Mouse (Mus musculus) kidney, adult 11 months (tissue): Measurements from ENCODE around the gene Cpn2.
A peak's percentile ranks its signal among the peaks of the same experiment; 100 is the strongest.

Experiments used
- DNase-seq: peaks from one replicate; pipeline ENCODE4 v3.0.0; 2022

Gene Cpn2

GRCm38 (mm10) chr16:30235577-30235976 lies 31.7 kb downstream of the Cpn2 start:
- DNase-seq, result no peak

- DNase-seq, result no peak
These were observed 32.4 kb downstream of the Cpn2 start for GRCm38 (mm10) chr16:30234636-30235546.

DNA sequence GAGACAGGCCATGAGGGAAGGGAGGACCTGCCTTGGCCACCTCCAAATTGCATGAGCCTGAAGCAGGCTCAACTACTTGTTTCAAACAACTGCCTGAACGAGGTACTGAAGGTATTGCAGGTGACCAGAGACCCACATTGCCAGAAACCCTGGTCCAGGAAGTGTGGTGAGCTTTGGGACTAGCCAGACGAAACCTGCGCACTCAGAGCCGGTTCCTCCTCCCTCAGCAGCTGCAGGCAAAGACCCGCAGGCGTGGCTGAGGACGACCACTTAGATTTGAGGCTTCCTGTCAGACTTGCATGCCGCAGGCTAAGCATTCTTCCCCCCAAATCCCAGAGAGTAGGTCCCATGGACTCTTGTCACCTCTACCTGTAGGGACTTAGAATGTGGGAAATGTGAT lies 33.2 kb downstream of the Cpn2 start:
- no peak for DNase-seq

GRCm38 (mm10) chr16:30231882-30232604 lies 35.3 kb downstream of the Cpn2 start:
- DNase-seq, result no peak

- DNase-seq, result no peak
These were observed 39.9 kb downstream of the Cpn2 start for GRCm38 (mm10) chr16:30227352-30227751.

DNA sequence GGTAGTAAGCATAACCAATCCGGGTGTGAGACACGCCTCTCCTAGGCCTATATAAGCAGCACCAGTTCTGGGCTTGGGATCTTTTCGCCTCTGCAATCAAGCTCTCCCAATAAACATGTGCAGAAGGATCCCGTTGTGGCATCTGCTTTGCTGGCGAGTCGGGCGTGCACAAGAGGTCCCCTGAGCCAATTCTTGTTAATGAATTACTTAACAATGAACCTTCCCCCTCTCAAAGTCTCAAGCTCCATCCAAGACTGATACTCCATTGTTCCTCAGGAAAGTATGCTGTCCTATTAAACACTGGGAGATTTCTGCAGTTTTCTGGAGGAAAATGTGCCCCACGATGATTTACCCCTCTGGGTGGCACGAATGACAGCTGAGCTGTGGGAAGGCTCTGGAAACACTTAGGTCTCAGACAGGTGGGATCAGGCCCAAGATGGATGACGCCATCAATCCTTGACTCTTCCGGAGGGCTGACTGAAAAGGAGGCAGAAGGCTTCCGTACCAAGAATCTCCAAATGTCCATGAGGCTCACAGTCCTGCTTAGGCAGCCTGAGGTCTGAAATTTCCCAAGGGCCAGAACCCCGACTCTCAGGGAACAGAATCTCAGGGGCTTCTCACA lies 46.0 kb downstream of the Cpn2 start:
- DNase-seq, result peak; percentile 21

DNA sequence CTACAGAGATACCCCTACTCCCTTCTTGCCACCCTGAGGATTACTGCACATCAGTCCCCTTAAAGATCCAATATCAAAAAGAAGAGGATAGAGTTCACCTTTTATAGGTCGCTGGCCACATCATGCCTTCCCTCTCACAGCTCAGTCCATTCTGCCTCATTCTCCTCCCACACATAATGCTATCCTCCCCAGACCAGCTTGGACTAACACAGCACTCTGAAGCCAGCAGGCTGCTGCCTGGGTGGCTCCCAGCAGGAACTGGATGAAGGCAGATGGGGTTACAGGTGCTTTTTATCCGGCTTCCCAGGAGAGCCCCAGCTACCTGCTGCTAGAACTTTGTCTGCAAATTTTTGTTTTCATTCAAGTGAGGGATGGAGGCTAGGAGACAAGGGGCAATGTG lies 51.5 kb downstream of the Cpn2 start:
- DNase-seq, result peak; percentile 30

- DNase-seq, result no peak
These were observed 53.7 kb downstream of the Cpn2 start for GRCm38 (mm10) chr16:30213644-30214043.

GRCm38 (mm10) chr16:30212035-30212434 lies 55.3 kb downstream of the Cpn2 start:
- DNase-seq, result no peak

- no peak for DNase-seq
These were observed 58.0 kb downstream of the Cpn2 start for GRCm38 (mm10) chr16:30209264-30209663.

DNA sequence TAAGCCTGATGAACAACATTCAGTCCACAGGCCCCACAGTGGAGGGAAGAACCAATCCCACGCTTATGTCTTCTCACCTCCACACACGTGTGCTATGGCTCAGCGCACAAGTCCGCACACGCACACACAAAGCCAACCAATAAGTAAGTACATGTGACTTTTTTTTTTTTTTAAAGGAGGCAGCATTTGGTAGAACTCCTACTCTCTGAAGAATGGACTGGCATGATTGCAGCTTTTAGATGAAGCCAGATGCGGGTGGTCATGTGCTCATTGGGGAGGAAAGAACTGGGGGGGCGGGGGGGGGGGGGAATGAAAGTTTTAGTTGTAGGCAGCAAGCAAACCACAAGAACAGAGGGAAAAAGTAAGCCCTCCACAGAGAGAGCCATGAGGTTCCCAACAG lies 59.3 kb downstream of the Cpn2 start:
- DNase-seq, result no peak

DNA sequence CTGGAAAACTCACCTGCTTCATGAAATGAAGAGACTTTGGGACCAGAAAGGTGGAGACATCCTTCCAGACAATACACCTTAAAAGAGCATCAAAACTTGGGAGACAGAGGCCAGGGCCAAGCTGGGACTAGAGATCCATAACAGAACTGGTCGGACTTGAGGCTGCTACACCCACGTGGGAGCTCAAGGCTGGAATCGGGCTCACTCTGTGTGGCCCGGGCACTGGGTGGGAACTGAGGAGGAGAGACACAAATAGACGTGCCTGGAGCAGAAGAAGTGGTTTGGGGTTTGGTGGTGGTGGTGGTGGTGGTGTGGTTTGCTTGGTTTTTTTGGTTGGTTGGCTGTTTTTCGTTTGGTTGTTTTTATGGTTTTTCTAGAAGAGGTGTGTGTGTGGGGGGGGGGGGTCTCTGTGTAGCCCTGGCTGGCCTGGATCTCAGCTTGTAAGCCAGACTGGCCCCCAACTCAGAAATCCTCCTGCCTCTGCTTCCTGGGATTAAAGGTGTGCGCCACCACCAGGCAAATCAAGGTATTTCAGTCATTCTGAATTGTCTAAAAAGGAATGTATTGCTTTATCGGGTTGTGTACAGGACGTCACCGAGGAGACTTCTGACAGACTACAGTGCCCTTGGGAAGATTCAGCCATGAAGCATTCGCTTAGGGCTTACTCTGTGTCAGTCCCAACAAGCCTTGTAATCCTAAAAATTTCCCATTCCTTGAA lies 60.0 kb downstream of the Cpn2 start:
- DNase-seq, result no peak
